Mouse (Mus musculus) G1E (cell line): ENCODE results near the gene Fam104a. TPM values are rescaled to one million over a fixed set of nuclear protein-coding genes. Genes with fewer than 3 reads are reported as not detected.

Source experiments
- ATAC-seq: 2 replicates; pipeline ENCODE4 v1.8.0; 2016; ENCODE audit warnings: mild to moderate bottlenecking; ENCODE audit not compliant: insufficient number of reproducible peaks, poor library complexity, low FRiP score, severe bottlenecking; ENCODE audit errors: extremely low read depth
- DNase-seq: peaks from one replicate; pipeline ENCODE4 v3.0.0; 2012; ENCODE audit warnings: low spot score
- H3K27me3 ChIP-seq: 2 replicates; pipeline ENCODE4 v1.6.1; 2012; ENCODE audit warnings: mild to moderate bottlenecking, low read length, inconsistent platforms; ENCODE audit not compliant: insufficient read depth
- H3K36me3 ChIP-seq: replicated peaks from 2 replicates; pipeline ENCODE3; 2012; ENCODE audit warnings: mild to moderate bottlenecking, inconsistent platforms
- H3K4me1 ChIP-seq: 2 replicates; pipeline ENCODE4 v1.6.1; 2012; ENCODE audit warnings: low read depth, low read length, inconsistent platforms, mixed read lengths; ENCODE audit not compliant: insufficient read depth
- H3K4me3 ChIP-seq: 2 replicates; pipeline ENCODE4 v1.5.1; 2012; ENCODE audit warnings: low read depth, mild to moderate bottlenecking, inconsistent platforms, low read length, moderate library complexity, mixed read lengths
- H3K9me3 ChIP-seq: replicated peaks from 2 replicates; pipeline ENCODE4 v1.6.1; 2012; ENCODE audit warnings: inconsistent platforms
- CTCF ChIP-seq: IDR thresholded peaks from 2 replicates; pipeline ENCODE4 v1.5.1; 2012; ENCODE audit warnings: low read depth, low read length, inconsistent platforms, mixed read lengths
- GATA1 ChIP-seq: IDR thresholded peaks from 2 replicates; pipeline ENCODE4 v1.6.1; 2012; ENCODE audit warnings: borderline replicate concordance, low read length, inconsistent platforms, mixed read lengths
- GATA2 ChIP-seq: IDR thresholded peaks from 2 replicates; pipeline ENCODE4 v1.6.1; 2012; ENCODE audit warnings: low read depth, low read length, inconsistent platforms, borderline replicate concordance
- POLR2AphosphoS5 ChIP-seq: IDR thresholded peaks from 2 replicates; pipeline ENCODE4 v1.6.1; 2012; ENCODE audit warnings: low read depth, low read length, inconsistent platforms; ENCODE audit not compliant: insufficient replicate concordance
- TAL1 ChIP-seq: conservative IDR thresholded peaks from 2 replicates; pipeline ENCODE4 v1.6.1; 2012; ENCODE audit warnings: low read depth, low read length, inconsistent platforms, mixed read lengths
- polyA plus RNA-seq: library from polyadenylated mRNA; stranded (reverse); fragments of >175 nt; gene quantifications from 2 replicates; pipeline ENCODE4 v1.2.3, GENCODE M21; 2012
- total RNA-seq, 2 experiments: library from RNA; stranded (forward) in 1 of 2; stranded (reverse) in 1 of 2; fragments of 200-1000 nt in 1 of 2; fragments of >200 nt in 1 of 2; fragmentation: Nextera tagmentation in 1 of 2; gene quantifications; 2 replicates each; pipeline ENCODE4 v1.2.3; 2014 to 2017

The Fam104a gene
- total and polyA plus RNA-seq, 3 experiments: 35.9 to 111 (median 43.8) TPM

DNA sequence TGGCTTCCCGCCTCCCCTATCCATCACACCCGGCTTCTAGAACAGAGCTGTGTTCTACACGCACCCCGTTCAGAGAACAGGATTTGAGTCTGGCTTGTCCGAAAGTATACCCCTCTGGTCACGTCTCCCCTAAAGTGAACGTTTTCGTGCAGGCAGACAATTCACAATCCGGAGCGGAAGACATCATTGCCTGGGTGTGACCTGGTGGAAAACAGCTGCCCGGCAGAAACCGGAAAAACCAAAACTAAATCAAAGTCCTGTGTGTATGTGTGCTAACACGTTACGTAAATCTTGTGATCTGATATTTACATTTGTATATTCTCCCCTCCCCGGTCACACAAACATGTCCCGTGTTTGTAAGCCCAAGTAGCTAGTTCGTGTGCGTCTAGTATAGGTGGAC is 58.5 kb downstream of the Fam104a start:
- Histone ChIP-seq H3K9me3 (peaks cover 38% of the 10 kb centered on the region), H3K4me1 (no peaks in the 10 kb centered on the region; the same call in 1 of the 2 replicates), H3K36me3 (no peaks in the 10 kb centered on the region), H3K4me3 (no peak overlapping the region), H3K27me3 (no peaks in the 10 kb centered on the region)
- no peak for ATAC-seq
- TF ChIP-seq GATA1 (no peak), GATA2 (no peak), TAL1 (no peak), POLR2AphosphoS5 (no peak), CTCF (no peak)
- no peak for DNase-seq

DNA sequence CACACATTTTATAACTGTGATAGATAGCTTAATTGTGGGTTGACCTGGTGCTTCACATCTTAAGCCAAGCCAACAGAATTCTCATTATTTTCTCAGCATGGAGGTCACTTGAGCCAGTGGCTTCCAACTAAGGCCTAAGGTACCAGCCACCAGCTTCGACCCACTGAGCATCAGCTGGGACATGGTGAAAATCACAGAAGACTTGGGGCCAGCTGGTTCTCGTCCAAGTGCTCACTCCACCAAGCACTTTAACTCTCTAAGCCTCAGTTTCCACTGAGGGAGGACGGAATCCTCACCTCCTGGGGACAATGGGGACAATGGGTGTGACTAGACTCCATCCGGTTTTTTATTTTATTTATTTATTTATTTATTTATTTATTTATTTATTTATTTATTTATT is 61.9 kb downstream of the Fam104a start:
- TF ChIP-seq TAL1 (no peak), POLR2AphosphoS5 (no peak)
- DNase-seq (no peak), ATAC-seq (no peak)
- H3K9me3 ChIP-seq: peaks cover 58% of the 10 kb centered on the region
- H3K4me3 ChIP-seq: no peak overlapping the region
- H3K27me3 ChIP-seq: peaks cover 4% of the 10 kb centered on the region; the same call in 1 of the 2 replicates
- H3K36me3 ChIP-seq: no peaks in the 10 kb centered on the region
- H3K4me1 ChIP-seq: no peaks in the 10 kb centered on the region; the same call in 1 of the 2 replicates

DNA sequence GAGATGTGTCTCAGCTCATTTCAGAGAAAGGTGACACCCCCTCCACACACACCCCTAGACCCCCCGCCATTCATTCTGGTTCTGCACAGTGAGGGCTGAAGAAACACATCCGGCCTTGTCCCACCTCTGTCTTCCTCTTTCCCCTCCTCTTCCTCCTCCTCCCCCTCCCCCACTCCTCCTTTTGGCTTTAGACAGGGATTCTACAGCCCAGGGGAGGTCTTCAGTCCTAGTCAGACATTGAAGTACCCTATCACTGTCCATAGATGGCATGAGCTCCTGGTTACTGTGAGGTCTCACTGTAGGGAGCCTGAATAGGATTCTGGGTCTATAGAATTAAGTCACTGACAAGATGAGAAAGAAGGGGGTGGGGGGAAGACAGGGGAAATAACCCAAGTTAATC is 63.0 kb downstream of the Fam104a start:
- H3K36me3 ChIP-seq: no peaks in the 10 kb centered on the region
- no peak for TF ChIP-seq GATA1
- TF ChIP-seq CTCF: no peak
- TF ChIP-seq TAL1: no peak
- TF ChIP-seq POLR2AphosphoS5: no peak
- TF ChIP-seq GATA2: no peak
- peaks cover 62% of the 10 kb centered on the region for H3K9me3 ChIP-seq
- ATAC-seq (no peak), DNase-seq (no peak)
- H3K4me1 ChIP-seq: no peaks in the 10 kb centered on the region; the same call in 1 of the 2 replicates
- no peak overlapping the region for H3K4me3 ChIP-seq
- H3K27me3 ChIP-seq: peaks cover 4% of the 10 kb centered on the region; the same call in 1 of the 2 replicates

DNA sequence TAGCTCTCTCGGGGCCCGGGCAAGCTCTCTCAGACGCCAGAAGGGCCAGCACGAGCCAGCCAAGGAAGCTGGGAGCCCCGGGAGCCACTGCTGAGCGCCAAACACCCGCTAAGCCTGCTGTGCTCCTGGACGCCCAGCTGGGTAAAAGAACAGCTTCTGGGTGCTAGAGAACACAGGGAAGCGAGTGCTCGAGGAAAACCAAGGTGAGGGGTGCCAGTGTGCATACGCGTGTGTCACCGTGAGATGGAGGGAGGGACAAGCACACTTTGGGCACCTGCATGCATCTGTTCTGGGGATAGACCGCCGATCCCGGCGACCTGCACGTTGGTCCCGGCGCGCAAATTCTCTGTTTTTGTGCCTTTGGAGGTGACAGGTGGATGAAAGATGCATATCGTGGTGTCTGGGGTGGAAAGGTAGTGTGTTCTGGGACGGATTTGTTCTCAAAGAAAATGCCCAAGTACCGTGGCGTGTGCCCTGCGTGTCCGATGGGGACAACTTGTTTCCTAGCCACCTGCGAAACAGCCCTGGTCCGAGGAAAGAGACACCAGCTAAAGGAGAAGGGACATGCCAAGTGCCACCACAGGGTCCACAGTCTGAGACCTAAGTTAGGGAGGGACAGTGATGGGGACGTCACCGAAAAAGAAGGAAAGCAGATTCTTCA is 64.4 kb downstream of the Fam104a start:
- Histone ChIP-seq H3K36me3 (no peaks in the 10 kb centered on the region), H3K4me1 (no peaks in the 10 kb centered on the region; the same call in 1 of the 2 replicates), H3K9me3 (peaks cover 56% of the 10 kb centered on the region), H3K27me3 (peaks cover 4% of the 10 kb centered on the region; the same call in 1 of the 2 replicates), H3K4me3 (no peak overlapping the region; the same call in 1 of the 2 replicates)
- no peak for TF ChIP-seq CTCF
- no peak for TF ChIP-seq POLR2AphosphoS5
- no peak for TF ChIP-seq GATA1
- TF ChIP-seq GATA2: no peak
- no peak for TF ChIP-seq TAL1
- DNase-seq (no peak), ATAC-seq (no peak)

DNA sequence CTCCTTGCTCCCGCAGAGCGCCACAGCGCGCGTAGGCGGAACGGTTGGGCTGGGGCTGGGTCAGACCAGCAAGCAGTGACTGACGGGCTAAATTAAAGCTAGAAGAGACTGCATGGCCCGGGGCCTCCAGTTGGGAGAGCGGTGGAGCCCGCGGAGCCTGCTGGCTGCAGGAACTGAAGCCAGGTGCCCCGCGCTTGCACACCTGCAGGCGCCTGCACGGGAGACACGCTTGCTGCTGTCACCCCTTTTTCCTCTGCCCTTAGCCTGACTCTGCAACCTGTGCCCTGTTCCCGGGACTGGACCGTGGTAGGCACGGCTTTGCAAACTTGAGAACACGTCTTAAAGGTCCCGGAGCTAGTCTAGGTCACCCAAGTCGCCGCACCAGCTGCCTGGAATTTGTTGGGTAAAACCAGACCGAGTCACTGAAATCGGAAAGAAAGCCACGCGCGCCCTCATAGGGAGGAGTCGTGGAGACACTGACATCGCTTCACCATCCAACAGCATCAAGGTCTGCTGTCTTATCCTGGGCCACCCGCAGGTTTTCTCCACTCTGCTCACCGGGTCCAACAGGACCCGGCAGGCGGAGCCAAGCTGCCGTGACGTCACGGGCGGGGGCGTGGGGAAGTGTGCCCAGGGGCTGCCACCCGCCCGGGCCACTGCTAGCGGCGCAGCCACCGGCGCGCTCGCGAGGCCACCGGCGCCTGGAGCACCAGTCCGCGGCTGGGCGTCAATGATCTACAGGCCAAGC is 65.1 kb downstream of the Fam104a start, which contains the start of gene Sstr2:
Gene Sstr2, plus strand, starts transcription at position 671 of the 748 bp plus-strand sequence.
- H3K4me3 ChIP-seq: no peak within 1 kb of the TSS; the same call in 1 of the 2 replicates
- H3K9me3 ChIP-seq: peaks cover 56% of the 10 kb centered on the region
- no peaks in the 10 kb centered on the region for H3K4me1 ChIP-seq
- DNase-seq: no peak
- no peak for ATAC-seq
- peaks cover 4% of the 10 kb centered on the region; the same call in 1 of the 2 replicates for H3K27me3 ChIP-seq
- H3K36me3 ChIP-seq: no peaks in the 10 kb centered on the region
- TF ChIP-seq POLR2AphosphoS5 (no peak), TAL1 (no peak), CTCF (no peak), GATA2 (no peak), GATA1 (no peak)

DNA sequence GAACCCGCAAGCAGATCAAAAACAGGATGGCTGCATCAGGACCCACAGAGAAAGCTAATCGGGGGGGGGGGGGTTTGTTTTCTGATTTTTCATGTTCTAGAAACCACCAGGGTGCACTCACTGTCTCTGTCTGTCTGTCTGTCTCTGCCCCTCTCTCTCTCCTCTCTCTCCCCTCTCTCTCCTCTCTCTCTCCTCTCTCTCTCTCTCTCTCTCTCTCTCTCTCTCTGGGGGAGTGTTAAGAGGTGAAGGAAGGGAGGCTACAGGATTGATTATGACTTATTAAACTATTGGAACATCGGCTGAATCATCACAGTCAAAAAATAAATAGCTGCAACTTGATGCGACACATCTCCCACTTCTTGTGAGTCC is 65.7 kb downstream of the Fam104a start:
- no peak for ATAC-seq

More for the DNA sequence above, 65.7 kb downstream of the Fam104a start:
- Histone ChIP-seq H3K4me1 (no peaks in the 10 kb centered on the region), H3K9me3 (peaks cover 57% of the 10 kb centered on the region), H3K27me3 (peaks cover 4% of the 10 kb centered on the region; the same call in 1 of the 2 replicates), H3K36me3 (no peaks in the 10 kb centered on the region), H3K4me3 (no peak overlapping the region)
- DNase-seq: no peak
- no peak for TF ChIP-seq GATA1
